Mouse (Mus musculus) limb, embryonic 14.5 days (tissue): ENCODE data around the gene Slc26a11. TPM values are rescaled to one million over a fixed set of nuclear protein-coding genes. Genes with fewer than 3 reads are reported as not detected.
A peak's percentile ranks its signal among the peaks of the same experiment; 100 is the strongest.

ENCODE experiments used
- ATAC-seq: fragments of 200-750 bp; cut with Nextera tagmentation; 2 replicates; pipeline ENCODE4 v1.8.0; 2017; ENCODE audit warnings: low read depth, moderate number of reproducible peaks, moderate TSS enrichment; ENCODE audit not compliant: low FRiP score
- DNase-seq: peaks from one replicate; pipeline ENCODE4 v3.0.0-alpha.2; 2015; ENCODE audit warnings: low spot score
- H3K27ac ChIP-seq: fragments of 300-500 bp; sonication (generic); replicated peaks from 2 replicates; pipeline ENCODE4 v1.5.1; 2014; ENCODE audit warnings: low read depth, mild to moderate bottlenecking, low read length, moderate library complexity, mixed read lengths
- H3K27me3 ChIP-seq: fragments of 300-500 bp; sonication (generic); 2 replicates; pipeline ENCODE4 v1.6.1; 2014; ENCODE audit warnings: low read length, mixed read lengths; ENCODE audit not compliant: control insufficient read depth, insufficient read depth
- H3K36me3 ChIP-seq: fragments of 300-500 bp; sonication (generic); 2 replicates; pipeline ENCODE4 v1.6.1; 2014; ENCODE audit warnings: mild to moderate bottlenecking, low read length, moderate library complexity, mixed read lengths; ENCODE audit not compliant: control insufficient read depth, insufficient read depth
- H3K4me1 ChIP-seq: fragments of 300-500 bp; sonication (generic); 2 replicates; pipeline ENCODE4 v1.6.1; 2014; ENCODE audit warnings: antibody characterized with exemption, low read length, mixed read lengths; ENCODE audit not compliant: control insufficient read depth, insufficient read depth
- H3K4me2 ChIP-seq: fragments of 300-500 bp; sonication (generic); replicated peaks from 2 replicates; pipeline ENCODE4 v1.6.1; 2014; ENCODE audit warnings: low read depth, mild to moderate bottlenecking, low read length, moderate library complexity; ENCODE audit not compliant: severe bottlenecking
- H3K4me3 ChIP-seq: fragments of 300-500 bp; sonication (generic); replicated peaks from 2 replicates; pipeline ENCODE4 v1.5.1; 2014; ENCODE audit warnings: low read length
- H3K9ac ChIP-seq: fragments of 300-500 bp; sonication (generic); 2 replicates; pipeline ENCODE4 v1.6.1; 2014; ENCODE audit warnings: mild to moderate bottlenecking, low read depth, low read length, moderate library complexity; ENCODE audit not compliant: severe bottlenecking
- H3K9me3 ChIP-seq: fragments of 300-500 bp; sonication (generic); 2 replicates; pipeline ENCODE4 v1.6.1; 2016; ENCODE audit warnings: low read length; ENCODE audit not compliant: control insufficient read depth
- POLR2A ChIP-seq: fragments of 200-500 bp; IDR thresholded peaks from 2 replicates; pipeline ENCODE4 v1.8.0; 2012; ENCODE audit warnings: inconsistent platforms, mild to moderate bottlenecking, moderate library complexity, borderline replicate concordance; ENCODE audit not compliant: insufficient read depth, insufficient read length; ENCODE audit errors: extremely low read depth
- WGBS: fragments of 180-500 bp; shearing (Covaris S2); extraction: QIAGEN DNeasy Blood & Tissue Kit; methylation state at CpG from one replicate; pipeline ENCODE4 v1.1.7; 2014; 5-methylcytosine and 5-hydroxymethylcytosine counted together
- polyA plus RNA-seq, 2 experiments: library from polyadenylated mRNA; depleted of rRNA in 1 of 2; stranded (reverse) in 1 of 2; unstranded in 1 of 2; fragments of >200 nt; fragmentation: Nextera tagmentation in 1 of 2; extraction: Ambion mirVana in 1 of 2; gene quantifications; 2 replicates each; pipeline versions ENCODE4 v1.2.1 to v1.2.3; 2012 to 2014

The Slc26a11 gene
- polyA plus RNA-seq, 2 experiments, result 10.7 to 28.5 TPM

DNA sequence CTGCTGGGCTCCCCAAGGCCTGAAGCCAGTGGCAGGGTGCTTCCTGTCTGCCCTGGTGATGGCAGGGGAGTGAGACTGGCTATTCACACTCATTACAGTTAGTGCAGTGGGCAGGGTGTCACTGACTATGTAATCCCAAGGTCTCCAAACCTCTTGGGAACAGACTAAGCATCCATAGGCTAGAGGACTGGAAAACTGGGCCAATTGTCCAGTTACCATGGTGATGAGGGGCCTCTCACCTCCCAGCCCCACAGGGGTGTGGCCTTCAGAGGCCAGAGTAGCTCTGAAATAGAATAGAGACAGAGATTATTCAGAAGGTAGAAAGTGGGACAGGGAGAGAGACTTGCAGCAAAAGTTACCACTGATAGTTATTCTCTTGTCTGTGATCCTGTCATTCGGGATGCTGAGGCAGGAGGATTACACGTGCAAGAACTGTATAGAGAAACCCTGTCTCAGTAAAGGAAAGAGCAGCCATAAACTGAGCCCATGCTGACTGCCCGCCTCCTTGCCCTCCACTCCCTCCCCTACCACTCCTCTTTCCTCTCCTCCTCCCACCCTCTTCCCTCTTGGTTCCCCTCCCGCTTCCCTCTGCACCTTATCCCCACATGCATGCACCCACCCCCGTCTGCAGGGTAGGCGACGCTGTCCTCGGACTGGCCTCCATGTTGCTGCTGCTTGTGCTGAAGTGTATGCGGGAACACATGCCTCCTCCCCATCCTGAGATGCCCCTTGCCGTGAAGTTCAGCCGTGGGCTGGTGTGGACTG, 7.6 kb downstream of the Slc26a11 start:
- no peak overlapping the region for H3K27ac ChIP-seq
- no peak for TF ChIP-seq POLR2A
- H3K36me3 ChIP-seq, result peaks cover 41% of the 10 kb centered on the region
- DNase-seq (no peak), ATAC-seq (no peak)
- no peaks in the 10 kb centered on the region for H3K4me1 ChIP-seq
- no peaks in the 10 kb centered on the region for H3K27me3 ChIP-seq
- 41% methylated on average over 11 of the region's 11 CpGs for WGBS
- H3K9me3 ChIP-seq, result no peaks in the 10 kb centered on the region
- no peak overlapping the region for H3K9ac ChIP-seq
- no peak overlapping the region for H3K4me3 ChIP-seq
- H3K4me2 ChIP-seq, result no peak overlapping the region

GRCm38 (mm10) chr11:119363534-119364145, 8.3 kb downstream of the Slc26a11 start:
- Histone ChIP-seq H3K27ac (no peak overlapping the region), H3K4me1 (no peaks in the 10 kb centered on the region), H3K27me3 (no peaks in the 10 kb centered on the region), H3K9me3 (no peaks in the 10 kb centered on the region), H3K4me3 (no peak overlapping the region), H3K9ac (no peak overlapping the region), H3K4me2 (no peak overlapping the region), H3K36me3 (peaks cover 39% of the 10 kb centered on the region)
- DNase-seq (peak; percentile 68), ATAC-seq (peak; percentile 87)
- no peak for TF ChIP-seq POLR2A
- WGBS, result 35% methylated on average over 11 of the region's 11 CpGs

DNA sequence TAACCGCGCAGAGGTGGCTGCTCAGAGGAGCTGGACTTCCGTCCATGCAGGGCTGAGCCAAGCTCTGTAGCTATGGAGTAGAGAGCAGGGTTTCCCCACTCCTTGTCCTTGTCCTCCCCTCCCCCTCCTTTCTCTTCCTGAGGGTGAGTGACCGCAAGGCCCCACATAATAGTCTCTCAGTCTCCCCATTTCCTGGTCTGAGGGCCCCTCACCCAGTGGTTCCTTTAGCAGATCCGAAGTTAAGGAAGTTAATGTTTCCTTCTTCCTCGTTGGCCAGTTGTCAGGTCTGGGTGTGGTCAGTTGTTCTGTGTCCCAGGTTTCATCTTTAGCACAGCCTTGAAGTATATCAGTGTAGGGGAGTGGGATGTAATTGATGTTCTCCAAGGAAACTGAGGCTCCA, 20.1 kb downstream of the Slc26a11 start:
- H3K36me3 ChIP-seq, result peaks cover 24% of the 10 kb centered on the region
- TF ChIP-seq POLR2A, result no peak

DNA sequence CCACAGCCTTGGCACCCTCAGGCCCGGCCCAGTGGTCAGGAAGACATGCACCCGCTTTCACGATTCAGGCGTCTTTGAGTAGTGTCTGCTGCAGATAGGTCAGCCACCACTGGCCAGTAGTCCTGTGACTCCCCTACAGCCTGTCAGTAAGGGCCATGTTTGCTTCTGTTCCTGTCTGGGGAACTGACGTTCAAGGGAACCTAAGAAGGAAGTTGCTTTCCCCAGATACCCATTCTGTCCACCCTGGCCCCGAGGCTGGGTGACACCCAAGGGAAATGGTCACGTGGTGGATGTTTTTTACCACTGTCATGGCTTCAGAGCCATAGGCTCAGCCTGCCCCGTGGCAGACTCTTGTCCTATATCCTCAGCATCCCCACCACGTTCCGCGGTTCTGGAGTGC, 22.0 kb downstream of the Slc26a11 start:
- Histone ChIP-seq H3K4me1 (no peaks in the 10 kb centered on the region), H3K4me3 (no peak overlapping the region), H3K27ac (no peak overlapping the region), H3K4me2 (no peak overlapping the region), H3K9me3 (no peaks in the 10 kb centered on the region), H3K27me3 (no peaks in the 10 kb centered on the region), H3K36me3 (peaks cover 19% of the 10 kb centered on the region), H3K9ac (no peak overlapping the region)
- WGBS, result 93% methylated on average over 11 of the region's 11 CpGs
- DNase-seq (no peak), ATAC-seq (no peak)
- TF ChIP-seq POLR2A, result no peak

More for the DNA sequence above, 20.1 kb downstream of the Slc26a11 start:
- Histone ChIP-seq H3K9ac (no peak overlapping the region), H3K4me3 (no peak overlapping the region), H3K4me2 (no peak overlapping the region), H3K9me3 (no peaks in the 10 kb centered on the region), H3K4me1 (no peaks in the 10 kb centered on the region), H3K27ac (no peak overlapping the region), H3K27me3 (no peaks in the 10 kb centered on the region)
- no peak for ATAC-seq
- no peak for DNase-seq
- WGBS, result 76% methylated on average over 6 of the region's 6 CpGs

DNA sequence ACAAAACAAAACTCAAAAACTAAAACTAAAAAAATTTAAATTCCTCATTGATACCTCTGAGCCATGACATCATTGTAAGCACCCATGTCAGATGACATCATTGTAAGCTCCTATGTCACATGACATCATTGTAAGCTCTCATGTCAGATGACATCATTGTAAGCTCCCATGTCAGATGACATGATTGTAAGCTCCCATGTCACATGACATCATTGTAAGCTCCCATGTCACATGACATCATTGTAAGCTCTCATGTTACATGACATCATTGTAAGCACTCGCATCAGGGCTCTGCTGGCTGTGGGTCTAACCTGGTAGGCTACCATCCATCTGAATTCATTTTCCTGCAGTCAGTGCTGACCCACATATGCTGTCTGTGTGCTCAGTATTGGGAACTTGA, 23.2 kb downstream of the Slc26a11 start:
- no peak for TF ChIP-seq POLR2A

More for the DNA sequence above, 23.2 kb downstream of the Slc26a11 start:
- H3K4me3 ChIP-seq, result no peak overlapping the region
- ATAC-seq (no peak), DNase-seq (no peak)
- no peaks in the 10 kb centered on the region for H3K27me3 ChIP-seq
- no peak overlapping the region for H3K9ac ChIP-seq
- H3K27ac ChIP-seq, result no peak overlapping the region
- WGBS, result 88% methylated on average over 1 of the region's 1 CpGs
- H3K4me1 ChIP-seq, result no peaks in the 10 kb centered on the region
- no peaks in the 10 kb centered on the region for H3K9me3 ChIP-seq
- H3K36me3 ChIP-seq, result peaks cover 19% of the 10 kb centered on the region
- H3K4me2 ChIP-seq, result no peak overlapping the region
